Mouse (Mus musculus): ENCODE measurements around the gene Scd3. TPM values are rescaled to one million over a fixed set of nuclear protein-coding genes. Genes with fewer than 3 reads are reported as not detected.
"Not testable (repeated sequence)": the region's sequence is repeated elsewhere in the genome, so short reads cannot be mapped to it uniquely, and the experiment has no call there.

Scd3 gene
- polyA plus RNA-seq, 1 experiment from 2014 or later = 0.29 TPM

GRCm38 (mm10) chr19:44231608-44232151, 28.6 kb downstream of the Scd3 start:
- no peak for DNase-seq (ENCODE audit: low spot score)

DNA sequence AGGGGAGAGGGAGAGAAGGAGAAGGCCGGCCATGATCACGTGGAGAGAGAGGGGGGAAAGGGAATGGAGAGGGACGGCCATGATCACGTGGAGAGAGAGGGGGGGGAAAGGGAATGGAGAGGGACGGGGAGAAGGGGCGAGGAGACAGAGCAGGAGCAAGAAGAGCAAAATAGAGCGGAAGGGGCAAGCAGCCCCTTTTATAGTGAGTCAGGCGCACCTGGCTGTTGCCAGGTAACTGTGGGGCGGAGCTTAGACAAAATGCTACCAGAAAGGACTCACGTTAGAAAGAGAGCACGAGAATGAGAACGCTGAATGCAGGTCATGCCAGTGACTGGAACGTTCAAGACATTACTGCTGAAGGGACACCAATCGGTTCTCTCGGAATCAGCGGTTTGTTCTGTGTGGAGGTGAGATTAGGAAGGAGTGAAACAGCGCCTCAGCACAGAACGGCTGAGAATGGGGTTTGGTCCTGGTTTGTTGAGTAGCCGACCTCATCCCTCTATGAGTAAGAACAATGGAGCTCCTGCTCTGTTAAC, 34.5 kb downstream of the Scd3 start:
- no peak for DNase-seq (ENCODE audit: low spot score)

- DNase-seq (ENCODE audit: low spot score) = no peak
Observed at GRCm38 (mm10) chr19:44238906-44239305, 35.8 kb downstream of the Scd3 start.

DNA sequence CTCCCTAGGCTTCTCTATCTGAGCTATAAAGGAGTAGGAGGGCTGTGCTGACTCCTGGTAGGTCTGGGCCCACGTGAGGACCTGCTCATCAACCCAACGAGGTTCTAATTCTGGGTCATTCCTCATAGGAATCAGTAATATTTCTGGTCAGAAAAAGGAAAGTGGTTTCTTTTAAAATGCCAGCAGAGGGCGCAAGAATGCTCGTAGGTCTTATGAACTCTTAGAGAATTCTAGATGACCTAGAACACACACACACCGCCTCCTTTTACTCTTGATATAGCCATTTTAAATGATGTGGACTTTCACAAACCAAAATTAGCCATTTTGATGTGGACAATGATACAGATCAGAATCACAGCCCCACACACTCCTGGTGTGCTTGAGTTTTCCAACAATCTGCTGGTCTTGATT, 42.7 kb downstream of the Scd3 start:
- peak; percentile 71 for DNase-seq (ENCODE audit: low spot score)

DNA sequence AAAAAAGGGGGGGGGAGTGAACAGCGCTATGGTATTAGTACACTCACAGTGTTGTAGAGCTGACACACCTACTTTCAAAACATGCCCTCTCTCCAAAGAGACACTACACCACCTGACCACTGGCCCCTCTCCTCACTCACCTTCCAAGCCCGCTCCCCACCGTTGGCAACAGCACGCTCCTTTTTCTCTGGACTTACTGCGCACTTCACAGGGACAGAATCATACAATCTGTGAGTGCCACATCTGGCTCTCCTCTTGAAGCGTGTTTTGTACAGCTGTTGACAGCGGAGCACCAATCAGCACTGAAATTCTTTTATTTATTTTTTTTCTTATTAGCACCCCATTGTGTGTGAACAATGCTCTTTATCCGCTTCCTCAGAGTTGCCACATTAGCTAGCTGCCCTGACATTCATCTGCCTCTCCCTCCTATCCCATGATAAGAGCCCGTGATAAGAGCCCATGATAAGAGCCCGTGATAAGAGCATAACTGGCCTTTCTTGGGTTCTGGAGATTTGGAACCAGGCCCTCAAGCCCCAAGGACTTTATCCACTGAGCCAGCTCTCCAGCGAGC, 43.4 kb downstream of the Scd3 start:
- DNase-seq (ENCODE audit: low spot score) = no peak

DNA sequence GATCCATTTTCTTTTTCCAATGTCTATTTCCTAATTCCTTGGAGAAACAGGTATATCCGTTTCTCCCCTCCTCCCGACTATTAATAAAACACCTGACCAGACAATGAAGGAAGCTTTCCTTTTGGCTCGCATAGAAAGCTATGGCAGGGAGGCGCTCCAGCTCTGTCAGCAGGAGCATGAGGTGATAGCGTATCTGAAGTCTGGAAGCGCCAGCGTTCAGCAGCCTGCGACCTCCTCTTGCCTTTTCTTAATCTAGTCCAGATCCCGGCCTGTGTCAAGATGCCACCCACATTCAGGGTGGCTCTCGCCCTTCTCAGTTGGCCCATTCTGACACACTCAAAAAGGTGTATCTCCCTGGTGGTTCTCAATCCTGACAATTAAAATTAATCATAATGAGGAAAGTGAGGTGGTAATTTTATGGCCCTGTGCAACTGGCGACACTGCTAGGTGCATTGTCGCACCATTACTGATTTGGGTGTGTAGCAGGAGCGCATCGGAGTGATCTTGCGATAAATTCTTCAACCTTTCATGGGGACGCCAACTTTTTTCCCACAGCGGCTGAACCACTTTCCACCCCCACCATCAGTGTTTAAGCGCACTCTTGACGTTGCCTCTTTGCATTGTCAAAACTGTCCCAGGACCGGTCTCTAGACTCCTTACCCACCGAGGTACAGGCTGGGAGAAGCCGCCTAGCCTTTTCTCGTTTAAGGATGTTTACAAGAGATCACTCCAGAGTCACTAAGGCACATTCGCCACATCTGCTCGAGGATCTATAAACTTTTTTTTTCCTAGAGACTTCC, 44.4 kb downstream of the Scd3 start:
- no peak for DNase-seq (ENCODE audit: low spot score)

DNA sequence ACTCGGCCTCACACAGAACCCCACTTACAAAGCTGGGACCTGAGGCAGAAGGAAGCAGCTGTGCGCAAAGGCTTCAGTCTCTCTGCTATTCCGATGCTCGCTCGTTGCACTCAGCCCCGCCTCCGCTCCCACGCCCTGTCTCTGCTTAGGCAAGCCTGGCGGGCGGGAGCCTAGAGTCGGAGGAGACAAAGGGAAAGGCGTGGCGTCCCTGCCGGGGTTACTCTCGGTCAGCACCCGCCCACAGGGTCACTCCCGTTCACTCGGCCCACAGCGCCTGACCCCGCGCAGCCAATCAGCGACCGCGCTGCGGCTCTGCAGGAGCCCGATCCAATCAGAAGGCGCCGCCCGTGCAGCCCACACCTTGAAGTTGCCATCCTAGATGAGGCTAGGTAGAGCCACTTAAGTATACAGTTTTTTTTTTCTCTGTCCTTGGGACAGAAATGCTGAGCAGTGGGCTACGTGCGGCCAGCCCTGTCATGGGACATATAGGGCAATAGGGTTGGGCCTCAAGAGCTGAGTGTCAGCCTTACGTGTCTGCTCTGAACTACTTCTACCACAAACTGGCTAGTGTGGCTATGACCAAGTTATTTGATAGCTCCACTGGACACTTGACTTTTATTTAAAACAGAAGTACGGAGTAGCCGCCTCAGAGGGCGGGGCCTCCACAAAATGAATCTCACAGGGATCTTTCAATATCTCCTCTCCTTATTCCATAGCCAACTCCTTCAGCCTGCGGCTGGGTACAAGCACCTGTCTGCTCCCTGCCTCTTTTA, 45.2 kb downstream of the Scd3 start:
- DNase-seq (ENCODE audit: low spot score) = peak; percentile 99

DNA sequence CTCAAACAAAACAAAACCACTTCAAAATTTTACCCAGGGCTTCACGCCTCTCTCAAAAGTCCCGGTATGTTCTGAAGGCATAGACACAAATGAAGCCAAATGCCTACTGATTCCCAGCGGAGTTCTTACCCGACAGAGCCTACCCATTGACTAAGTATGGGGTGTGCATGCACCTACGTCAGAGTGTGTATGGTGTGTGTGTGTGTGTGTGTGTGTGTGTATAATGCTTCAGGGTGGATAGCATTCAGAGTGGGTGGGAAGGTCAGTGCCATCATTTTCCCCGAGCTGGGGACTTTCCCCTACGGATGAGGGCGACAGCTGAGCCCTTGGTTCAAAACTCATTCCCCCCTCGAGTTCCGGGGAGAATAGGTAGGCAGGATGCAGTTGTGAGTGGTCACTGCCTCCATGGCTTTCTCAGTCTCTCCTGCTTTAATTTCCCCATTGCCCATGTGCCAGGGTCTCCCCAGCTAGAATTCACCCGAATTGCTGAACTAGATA, 45.8 kb downstream of the Scd3 start:
- peak; percentile 38 for DNase-seq (ENCODE audit: low spot score)

GRCm38 (mm10) chr19:44251138-44251537, 48.1 kb downstream of the Scd3 start:
- DNase-seq (ENCODE audit: low spot score) = not testable (repeated sequence)

GRCm38 (mm10) chr19:44251936-44252558, 49.0 kb downstream of the Scd3 start:
- no peak for DNase-seq (ENCODE audit: low spot score)

DNA sequence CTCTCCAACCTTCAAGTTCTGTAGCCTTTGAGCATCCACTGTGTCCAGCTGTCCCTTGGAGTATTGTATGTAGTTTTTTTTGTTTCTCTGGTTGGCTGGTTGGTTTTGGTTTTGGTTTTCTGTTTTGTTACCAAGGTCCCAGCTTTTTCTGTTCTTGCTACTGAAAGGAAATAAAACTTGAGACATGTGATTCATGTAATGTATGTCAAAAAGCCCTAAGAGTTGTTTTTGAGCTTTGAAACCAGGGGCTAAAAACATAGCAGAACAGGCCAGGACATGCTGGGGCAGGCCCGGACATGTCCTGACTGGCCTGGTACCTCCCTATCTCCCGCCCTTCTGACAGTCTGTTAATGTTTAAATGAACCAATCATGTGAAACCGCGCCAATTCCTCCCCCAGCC, 51.0 kb downstream of the Scd3 start:
- DNase-seq (ENCODE audit: low spot score) = not testable (repeated sequence)

DNA sequence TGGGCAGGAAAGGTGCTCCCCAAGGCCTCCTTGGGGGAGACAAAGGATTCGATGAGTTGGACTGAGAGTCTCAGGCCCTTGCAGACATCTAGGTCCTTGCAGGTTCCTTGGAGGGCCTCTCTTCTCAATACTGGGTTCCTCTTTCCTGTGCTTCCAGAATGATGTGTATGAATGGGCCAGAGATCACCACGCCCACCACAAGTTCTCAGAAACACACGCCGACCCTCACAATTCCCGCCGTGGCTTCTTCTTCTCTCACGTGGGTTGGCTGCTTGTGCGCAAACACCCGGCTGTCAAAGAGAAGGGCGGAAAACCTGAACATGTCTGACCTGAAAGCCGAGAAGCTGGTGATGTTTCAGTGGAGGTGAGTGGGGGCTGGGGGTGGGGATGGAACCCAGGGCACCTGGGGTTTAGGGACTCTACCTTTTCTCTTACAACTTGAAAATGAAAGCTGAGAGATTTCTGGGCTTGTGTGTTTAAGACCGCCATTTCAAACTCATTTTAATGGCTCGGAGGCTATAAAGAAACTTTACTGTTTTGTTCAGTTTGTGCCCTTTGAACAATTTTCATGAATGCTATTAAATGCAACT, 54.4 kb downstream of the Scd3 start:
- DNase-seq (ENCODE audit: low spot score) = no peak

- no peak for DNase-seq (ENCODE audit: low spot score)
Observed at GRCm38 (mm10) chr19:44259484-44259883, 56.4 kb downstream of the Scd3 start.

DNA sequence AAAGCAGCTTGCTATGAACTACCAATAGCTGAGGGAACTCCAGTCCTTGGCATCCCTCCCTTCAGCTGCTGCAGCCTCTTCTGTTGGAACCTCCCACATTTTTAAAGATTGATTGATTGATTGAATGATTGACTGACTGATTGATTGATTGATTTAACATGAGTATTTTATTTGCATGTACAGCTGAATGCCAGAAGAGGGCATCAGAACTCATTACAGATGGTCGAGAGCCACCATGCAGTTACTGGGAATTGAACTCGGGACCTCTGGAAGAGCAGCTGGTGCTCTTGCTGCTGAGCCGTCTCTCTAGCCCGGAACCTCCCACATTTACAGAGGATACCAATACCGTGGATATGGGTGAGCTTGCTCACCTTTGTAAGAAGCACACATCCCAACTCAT, 57.4 kb downstream of the Scd3 start:
- DNase-seq (ENCODE audit: low spot score) = no peak

- DNase-seq (ENCODE audit: low spot score) = no peak
Observed at GRCm38 (mm10) chr19:44261774-44262173, 58.7 kb downstream of the Scd3 start.

GRCm38 (mm10) chr19:44263581-44263980, 60.5 kb downstream of the Scd3 start:
- DNase-seq (ENCODE audit: low spot score) = no peak

DNA sequence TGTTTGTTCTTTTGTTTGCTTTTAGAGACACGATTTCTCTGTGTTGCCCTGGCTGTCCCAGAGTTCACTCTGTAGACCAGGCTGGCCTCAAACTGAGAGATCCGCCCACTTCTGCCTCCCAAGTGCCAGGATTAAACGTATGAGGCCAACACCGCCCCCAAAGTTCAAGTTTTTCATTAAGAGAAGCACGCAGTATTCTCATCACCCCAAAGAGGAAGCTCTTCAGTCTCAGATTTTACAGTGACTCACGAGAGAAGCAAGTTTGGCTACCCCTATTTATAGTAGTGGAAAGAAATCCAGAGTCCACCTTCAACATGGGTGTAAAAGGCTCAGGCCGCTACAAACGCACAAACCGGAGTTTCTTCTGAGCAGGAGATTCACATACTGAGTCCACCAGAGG, 61.2 kb downstream of the Scd3 start:
- no peak for DNase-seq (ENCODE audit: low spot score)

GRCm38 (mm10) chr19:44265300-44265699, 62.2 kb downstream of the Scd3 start:
- no peak for DNase-seq (ENCODE audit: low spot score)

GRCm38 (mm10) chr19:44265911-44266337, 62.9 kb downstream of the Scd3 start:
- DNase-seq (ENCODE audit: low spot score) = no peak

DNA sequence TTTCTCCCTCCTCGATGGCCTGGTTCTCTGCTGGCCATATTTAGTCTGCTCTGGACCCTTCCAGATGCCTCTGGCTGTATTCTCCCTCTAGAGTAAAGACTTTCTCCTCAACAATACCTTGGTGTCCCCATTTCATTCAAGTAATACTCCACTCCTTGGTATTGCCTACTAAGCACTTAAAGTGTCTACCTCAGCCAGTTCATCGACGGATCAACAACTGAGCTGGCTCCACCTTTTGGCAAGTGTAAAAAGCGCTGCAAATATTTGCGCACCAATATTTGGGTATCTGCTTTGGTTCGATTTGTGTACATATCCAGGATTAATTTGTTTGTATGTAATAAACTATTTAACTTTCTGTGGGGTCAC, 63.4 kb downstream of the Scd3 start:
- peak; percentile 55 for DNase-seq (ENCODE audit: low spot score)
